Mouse (Mus musculus) liver, postnatal 0 days (tissue): ENCODE measurements around the gene Fam133b.

Experiments
- CTCF ChIP-seq: sonication (generic); IDR thresholded peaks from 2 replicates; pipeline ENCODE4 v1.5.1; 2016; ENCODE audit warnings: antibody characterized with exemption, low read depth
- EP300 ChIP-seq: IDR thresholded peaks from 2 replicates; pipeline ENCODE4 v1.6.1; 2016; ENCODE audit warnings: antibody characterized with exemption, low read depth, mild to moderate bottlenecking

DNA sequence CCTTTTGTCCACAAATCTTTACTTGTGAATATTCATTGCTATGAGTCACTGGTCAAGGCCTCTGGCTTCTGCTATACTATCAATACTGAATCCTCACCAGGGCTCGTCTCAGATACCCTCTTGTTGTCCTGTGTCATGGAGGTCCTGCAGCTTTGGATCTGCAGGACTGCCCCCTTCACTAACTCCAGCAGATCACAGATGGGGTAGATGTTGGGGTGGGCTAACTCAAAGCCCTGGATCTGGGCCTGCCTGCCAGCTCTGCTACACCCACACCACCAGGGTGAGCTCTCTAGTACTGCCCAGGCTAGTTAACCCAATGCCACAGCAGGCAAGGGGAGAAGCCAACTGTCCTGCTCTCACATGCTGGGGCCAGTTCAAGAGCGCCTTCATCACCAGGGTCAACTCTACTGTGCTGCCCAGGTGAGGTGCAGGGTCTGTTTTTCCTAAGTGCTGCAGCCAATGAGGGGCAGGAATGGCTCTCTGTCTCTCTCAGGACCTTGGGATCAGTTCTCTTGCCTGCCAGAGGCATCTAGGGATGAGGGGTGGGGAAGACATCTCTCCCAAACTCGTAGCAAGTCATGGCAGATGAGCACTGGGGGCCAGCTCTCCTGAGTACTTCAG is 6.9 kb upstream of the Fam133b start:
- TF ChIP-seq CTCF (no peak), EP300 (no peak)
